Mouse (Mus musculus) thymus, postnatal 0 days (tissue): ENCODE data around the gene Plac1. TPM values are rescaled to one million over a fixed set of nuclear protein-coding genes. Genes with fewer than 3 reads are reported as not detected.
"Not testable (repeated sequence)": the region's sequence is repeated elsewhere in the genome, so short reads cannot be mapped to it uniquely, and the experiment has no call there.

Experiments used
- DNase-seq: peaks from one replicate; pipeline ENCODE4 v3.0.0-alpha.2; 2015; ENCODE audit warnings: low spot score
- microRNA counts: library from miRNA; unstranded; fragments of <30 nt; microRNA quantifications from one replicate; lab custom pipeline; 2015
- microRNA-seq: library from miRNA; unstranded; fragments of <30 nt; microRNA quantifications from one replicate; pipeline ENCODE4, GENCODE M21; 2016; ENCODE audit warnings: borderline number of aligned reads
- polyA plus RNA-seq: library from polyadenylated mRNA; unstranded; fragments of >200 nt; fragmentation: Nextera tagmentation; extraction: Ambion mirVana; gene quantifications from 2 replicates; pipeline ENCODE4 v1.2.1, GENCODE M21; 2015

The Plac1 gene
- polyA plus RNA-seq, 1 experiment from 2014 or later: 0.92 TPM

GRCm38 (mm10) chrX:53049196-53049595 lies 190.7 kb downstream of the Plac1 start:
- no peak for DNase-seq

- no peak for DNase-seq
These were observed 193.0 kb downstream of the Plac1 start for GRCm38 (mm10) chrX:53046911-53047310.

- DNase-seq: no peak
These were observed 193.9 kb downstream of the Plac1 start for GRCm38 (mm10) chrX:53046033-53046432.

GRCm38 (mm10) chrX:53045187-53045903 lies 194.6 kb downstream of the Plac1 start:
- DNase-seq: peak; percentile 35

GRCm38 (mm10) chrX:53041006-53041405 lies 198.9 kb downstream of the Plac1 start:
- no peak for DNase-seq

- DNase-seq: no peak
These were observed 199.8 kb downstream of the Plac1 start for GRCm38 (mm10) chrX:53040138-53040537.

GRCm38 (mm10) chrX:53039651-53040050 lies 200.3 kb downstream of the Plac1 start:
- no peak for DNase-seq

GRCm38 (mm10) chrX:53038194-53038593 lies 201.7 kb downstream of the Plac1 start:
- peak; percentile 9 for DNase-seq

GRCm38 (mm10) chrX:53029559-53029958 lies 210.4 kb downstream of the Plac1 start:
- peak; percentile 28 for DNase-seq

- DNase-seq: no peak
These were observed 214.3 kb downstream of the Plac1 start for GRCm38 (mm10) chrX:53025471-53026223.

GRCm38 (mm10) chrX:53024268-53024667 lies 215.6 kb downstream of the Plac1 start:
- DNase-seq: not testable (repeated sequence)

GRCm38 (mm10) chrX:53023021-53023420 lies 216.9 kb downstream of the Plac1 start:
- no peak for DNase-seq

MicroRNAs within 50 kb of the gene (microRNA counts, 519-probe panel; counts per million panel counts)
- microRNA mmu-miR-322 (lab: Ali Mortazavi, UCI) (5,578 counts per million, percentile 87 among the panel's probes with 10 or more counts), microRNA mmu-miR-351 (lab: Ali Mortazavi, UCI) (473 counts per million, percentile 71 among the panel's probes with 10 or more counts), microRNA mmu-miR-450a-3p (lab: Ali Mortazavi, UCI) (473 counts per million, percentile 71 among the panel's probes with 10 or more counts), microRNA mmu-miR-450a-5p (lab: Ali Mortazavi, UCI) (1,864 counts per million, percentile 72 among the panel's probes with 10 or more counts), microRNA mmu-miR-450b-3p (lab: Ali Mortazavi, UCI) (473 counts per million, percentile 71 among the panel's probes with 10 or more counts), microRNA mmu-miR-450b-5p (lab: Ali Mortazavi, UCI) (473 counts per million, percentile 71 among the panel's probes with 10 or more counts), microRNA mmu-miR-503 (lab: Ali Mortazavi, UCI) (1,572 counts per million, percentile 72 among the panel's probes with 10 or more counts), microRNA mmu-miR-542-3p (lab: Ali Mortazavi, UCI) (473 counts per million, percentile 71 among the panel's probes with 10 or more counts), microRNA mmu-miR-542-5p (lab: Ali Mortazavi, UCI) (473 counts per million, percentile 71 among the panel's probes with 10 or more counts)

Small RNA genes within 50 kb of the gene (microRNA-seq; reads per million reads assigned to microRNA genes)
- gene Mir322: 18,493 reads per million, percentile 95 among the genes with 10 or more reads in this experiment
- gene Mir351: 1,443 reads per million, percentile 76 among the genes with 10 or more reads in this experiment
- 22.5 reads per million, percentile 28 among the genes with 10 or more reads in this experiment for gene Mir450-1
- gene Mir450-2: 10.8 reads per million, percentile 18 among the genes with 10 or more reads in this experiment
- 259 reads per million, percentile 57 among the genes with 10 or more reads in this experiment for gene Mir450b
- 485 reads per million, percentile 63 among the genes with 10 or more reads in this experiment for gene Mir503
- 809 reads per million, percentile 69 among the genes with 10 or more reads in this experiment for gene Mir542

Other genes with a start within 250 kb of the Plac1 start
- 6.1 and 6.4 TPM in 2 replicates for gene Fam122b, start 29.7 kb upstream of the Plac1 start, polyA plus RNA-seq
- not detected in 2 replicates for gene Fam122c, start 33.3 kb upstream of the Plac1 start, polyA plus RNA-seq
- gene Mospd1, start 130.4 kb upstream of the Plac1 start, polyA plus RNA-seq: 41.4 and 42.1 TPM in 2 replicates
- gene Etd, start 194.8 kb upstream of the Plac1 start, polyA plus RNA-seq: 0.30 TPM in 1 of 2 replicates, not detected in the other